In the genomic region with DNA sequence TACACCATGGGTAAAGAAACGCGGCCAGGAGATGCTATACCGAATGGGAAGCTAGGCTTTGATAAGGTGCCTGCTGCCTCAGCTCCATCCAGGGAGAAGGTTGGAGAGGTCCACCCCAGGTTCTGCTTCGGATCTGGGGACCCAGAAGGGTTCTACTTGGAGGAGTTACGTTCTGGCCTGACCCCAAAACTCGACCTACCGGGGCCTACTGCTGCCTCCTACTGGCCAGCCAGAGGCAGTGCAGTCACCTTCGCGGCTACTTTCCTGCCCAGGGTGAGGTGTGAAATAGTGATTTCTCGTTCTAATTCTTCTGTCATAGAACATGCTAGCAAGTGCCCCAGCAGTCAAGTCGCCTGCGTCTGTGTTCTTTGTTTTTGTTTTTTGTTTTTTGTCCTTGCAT, we compare ENCODE assay signal across 11 mouse cellular contexts. TPM values are rescaled to one million over a fixed set of nuclear protein-coding genes. Genes with fewer than 3 reads are reported as not detected.
A peak's percentile ranks its signal among the peaks of the same experiment; 100 is the strongest.
DNase-seq lines count a peak whose midpoint lies in the region; ATAC-seq and TF ChIP-seq lines count a peak whose summit lies in the region.
"Had no signal": no experiment of that assay in that cellular context is flagged by ENCODE, and none has a peak within 500 bp of the region (broad histone marks: within the 10 kb centered on the region; RNA-seq: fewer than 3 reads in every experiment).

No protein-coding gene starts in this region.

- H3K27me3 ChIP-seq in spleen, adult 2 months (ENCODE audit: control insufficient read depth, insufficient read depth, low read length), result no peaks in the 10 kb centered on the region
- H3K27me3 ChIP-seq in stomach, postnatal 0 days (ENCODE audit: control insufficient read depth, insufficient read depth, low read length), result no peaks in the 10 kb centered on the region

- no peak for TF ChIP-seq EP300 in stomach, postnatal 0 days (optimal IDR thresholded peaks at IDR 0.05)

- no peaks in the 10 kb centered on the region for H3K4me1 ChIP-seq in spleen, adult 2 months (ENCODE audit: control insufficient read depth, insufficient read depth, insufficient read length)
- no peaks in the 10 kb centered on the region for H3K4me1 ChIP-seq in stomach, postnatal 0 days (replicated peaks; ENCODE audit: control insufficient read depth, insufficient read depth)

- H3K9ac ChIP-seq in stomach, postnatal 0 days (ENCODE audit: low read length), result no peak overlapping the region
- H3K9ac ChIP-seq: hindbrain, embryonic 14.5 days had no signal

- peak; percentile 19 for DNase-seq in heart, postnatal 4 days
- DNase-seq in heart, adult 9 months (ENCODE audit: low spot score in 2 of 2), result no peak
- no peak for DNase-seq in spleen, adult 2 months (ENCODE audit: low read depth in 1 of 2, low spot score in 2 of 2)
- DNase-seq in spleen, postnatal 36 days (ENCODE audit: low spot score in 2 of 2), result no peak
- peak; percentile 76 for DNase-seq in R1 (ENCODE audit: low read depth, low spot score)
- no peak for DNase-seq in stomach, postnatal 0 days (ENCODE audit: low spot score)
- DNase-seq in neural tube, embryonic 10.5 days (ENCODE audit: extremely low spot score, low spot score), result no peak
- no peak for DNase-seq in kidney, postnatal 14 days
- DNase-seq: kidney, postnatal 4 days had no signal

- no peak overlapping the region for H3K27ac ChIP-seq in spleen, adult 2 months (ENCODE audit: insufficient read depth, low read length)
- H3K27ac ChIP-seq in stomach, postnatal 0 days (replicated peaks), result no peak overlapping the region
- H3K27ac ChIP-seq: hindbrain, embryonic 14.5 days; macrophage had no signal

- H3K36me3 ChIP-seq in spleen, adult 2 months (ENCODE audit: control insufficient read depth, insufficient read depth, low read length), result no peaks in the 10 kb centered on the region
- no peaks in the 10 kb centered on the region for H3K36me3 ChIP-seq in stomach, postnatal 0 days (ENCODE audit: control insufficient read depth, insufficient read depth, low read length)

- no peak for TF ChIP-seq POLR2A in spleen, adult 2 months (IDR thresholded peaks at IDR 0.05; ENCODE audit: low read depth, low read length)

- peak; percentile 33; the same call in 1 of the 2 replicates for TF ChIP-seq CTCF in spleen, adult 2 months (IDR thresholded peaks at IDR 0.05; ENCODE audit: extremely low read depth, insufficient read depth, insufficient read length, insufficient replicate concordance)
- TF ChIP-seq CTCF in stomach, postnatal 0 days (IDR thresholded peaks at IDR 0.05; ENCODE audit: low read depth), result peak; percentile 56

- H3K9me3 ChIP-seq in stomach, postnatal 0 days (ENCODE audit: control insufficient read depth, low read length), result no peaks in the 10 kb centered on the region

- H3K4me2 ChIP-seq in stomach, postnatal 0 days (replicated peaks; ENCODE audit: low read depth), result no peak overlapping the region
- H3K4me2 ChIP-seq: hindbrain, embryonic 14.5 days had no signal

- ATAC-seq in stomach, postnatal 0 days (ENCODE audit: low FRiP score, low TSS enrichment), result no peak

- 84% methylated on average over 12 of the region's 12 CpGs for WGBS in spleen, adult 2 months
- 82% methylated on average over 12 of the region's 12 CpGs for WGBS in stomach, postnatal 0 days

- H3K4me3 ChIP-seq in spleen, adult 2 months (ENCODE audit: extremely low read depth, insufficient read depth, insufficient read length), result no peak overlapping the region
- H3K4me3 ChIP-seq in stomach, postnatal 0 days (ENCODE audit: low read depth, low read length), result no peak overlapping the region

RNA-seq across cellular contexts. Expression of a gene that starts 11.1 kb away (rescaled TPM):
- 1 to 10 TPM; 4.4 to 5.3 TPM for total RNA-seq in heart, postnatal 4 days (2021)
- 0.27 TPM in 1 of 2 replicates, not detected in the other for polyA plus RNA-seq in spleen, adult 2 months (2012; rRNA removed)
- 20.1 and 22.4 TPM in 2 replicates for polyA plus RNA-seq in stomach, postnatal 0 days (2015; fragmentation: Nextera tagmentation; extraction: Ambion mirVana)
- polyA plus RNA-seq: macrophage had no signal

RNA-seq across cellular contexts. Expression of a gene that starts 12.0 kb away (rescaled TPM):
- 10 to 100 TPM; 29.5 to 29.7 TPM for total RNA-seq in heart, postnatal 4 days (2021)
- 12.3 and 13.6 TPM in 2 replicates for polyA plus RNA-seq in spleen, adult 2 months (2012; rRNA removed)
- polyA plus RNA-seq in stomach, postnatal 0 days (2015; fragmentation: Nextera tagmentation; extraction: Ambion mirVana), result 16.7 and 16.8 TPM in 2 replicates

RNA-seq across cellular contexts. Expression of a gene that starts 36.0 kb away (rescaled TPM):
- 10 to 100 TPM; 21.9 TPM for total RNA-seq in heart, postnatal 4 days (2021)
- 2.9 and 4.2 TPM in 2 replicates for polyA plus RNA-seq in spleen, adult 2 months (2012; rRNA removed)
- polyA plus RNA-seq in stomach, postnatal 0 days (2015; fragmentation: Nextera tagmentation; extraction: Ambion mirVana), result 10.2 and 11.8 TPM in 2 replicates
- polyA plus RNA-seq: macrophage had no signal

Comparison
In these comparisons a context has a peak if more than half of its experiments do, and no peak if none do; other contexts are left out.
1. DNase-seq: peak in heart, postnatal 4 days (single experiment) and R1 (single experiment); none in heart, adult 9 months (0 of 2), spleen, adult 2 months (0 of 2), spleen, postnatal 36 days (0 of 2), stomach, postnatal 0 days (single experiment), neural tube, embryonic 10.5 days (single experiment) and kidney, postnatal 14 days (single experiment).
2. RNA of a gene that starts 11.1 kb away (polyA plus RNA-seq): 20.1 to 22.4 TPM in stomach, postnatal 0 days; 0.27 TPM in spleen, adult 2 months; every median in the first group is over 10 times any median in the second.